Mouse (Mus musculus) liver, embryonic 14.5 days (tissue): ENCODE data around the gene Tnfrsf4.

Experiments
- CTCF ChIP-seq: IDR thresholded peaks from 2 replicates; pipeline ENCODE4 v1.5.1; 2016; ENCODE audit warnings: antibody characterized with exemption, low read depth, control low read depth
- EP300 ChIP-seq: IDR thresholded peaks from 2 replicates; pipeline ENCODE4 v1.6.1; 2016; ENCODE audit warnings: antibody characterized with exemption, low read depth

DNA sequence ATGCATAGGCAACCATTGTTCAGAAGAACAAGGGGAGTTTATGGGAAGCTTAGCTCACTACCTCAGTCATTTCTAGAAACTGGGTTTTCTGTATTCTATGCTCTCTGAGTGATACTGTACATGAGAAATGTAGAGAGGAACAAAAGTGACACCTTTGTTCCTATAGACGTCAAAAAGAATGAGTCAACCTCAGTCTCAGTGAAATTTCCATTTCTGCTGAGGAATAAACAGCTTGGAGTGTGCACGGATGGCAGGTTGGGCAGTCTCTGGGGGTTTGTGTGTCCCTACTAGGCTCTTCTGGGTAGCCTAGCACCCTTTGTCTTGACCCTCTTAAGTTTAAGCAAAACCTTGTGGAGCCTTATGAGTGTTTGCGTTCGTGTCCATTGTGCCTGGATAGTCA, 5.3 kb upstream of the Tnfrsf4 start:
- TF ChIP-seq CTCF (no peak), EP300 (no peak)
